Mouse (Mus musculus) erythroblast, embryonic 14.5 days (primary cell): ENCODE measurements around the gene Arhgap45.

Experiments used
- GATA1 ChIP-seq: IDR thresholded peaks from 2 replicates; pipeline ENCODE4 v1.6.1; 2012; ENCODE audit warnings: low read length, inconsistent platforms, mixed read lengths
- TAL1 ChIP-seq: IDR thresholded peaks from 3 replicates; pipeline ENCODE4 v1.6.1; 2012; ENCODE audit warnings: low read length, inconsistent platforms, mixed read lengths

- no peak for TF ChIP-seq GATA1
- TF ChIP-seq TAL1: no peak
These were observed 9.4 kb downstream of the Arhgap45 start for GRCm38 (mm10) chr10:80025889-80026288.
